Mouse (Mus musculus) layer of hippocampus, adult 2 months (tissue): ENCODE measurements at regions not wholly inside any gene's neighbourhood (a gene's known extent, or its start where the extent isn't known, plus 50 kb on each side); places are given as distances from the start of the nearest gene placed in this dataset.

Source experiments
- DNase-seq, 2 experiments: peaks; one replicate each; pipeline ENCODE4 v3.0.0; 2022; ENCODE audit warnings: low spot score in 2 of 2
- H3K27ac ChIP-seq: fragments of 200-600 bp; 2 replicates; pipeline ENCODE4 v1.8.1; 2022
- H3K4me3 ChIP-seq: fragments of 200-600 bp; 2 replicates; pipeline ENCODE4 v1.8.1; 2022; ENCODE audit warnings: mild to moderate bottlenecking
- CTCF ChIP-seq: fragments of 200-600 bp; conservative IDR thresholded peaks from 2 replicates; pipeline ENCODE4 v1.8.1; 2022; ENCODE audit warnings: antibody characterized with exemption, mild to moderate bottlenecking, moderate library complexity

GRCm38 (mm10) chr8:81069080-81069840 is 54.5 kb upstream of the Usp38 start:
- peak in 1 of 2 experiments; percentile 7 for DNase-seq
- H3K27ac ChIP-seq: no peak overlapping the region
- no peak overlapping the region for H3K4me3 ChIP-seq
- TF ChIP-seq CTCF: no peak

DNA sequence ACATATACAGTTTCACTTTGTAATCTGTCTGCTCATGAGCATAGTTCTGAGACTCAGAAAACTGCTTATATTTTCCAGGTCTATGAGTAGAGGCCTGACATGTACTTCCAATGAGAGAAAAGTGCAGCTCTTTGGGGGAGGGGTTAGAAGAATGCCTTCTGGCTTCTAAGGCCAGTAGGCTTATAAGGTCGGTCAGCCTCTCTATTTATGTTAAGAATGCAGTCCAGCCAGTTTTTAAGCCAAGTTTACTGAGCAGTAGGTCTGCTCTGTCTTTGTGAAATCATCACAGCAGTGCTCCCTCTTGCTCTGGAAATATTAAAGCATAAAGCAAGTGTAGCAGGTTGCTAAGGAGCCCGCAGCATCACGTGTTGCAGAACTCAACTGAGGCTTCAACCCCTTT is 53.8 kb upstream of the Usp38 start:
- TF ChIP-seq CTCF: no peak
- Histone ChIP-seq H3K27ac (no peak overlapping the region), H3K4me3 (no peak overlapping the region)
- DNase-seq: no peak

- Histone ChIP-seq H3K4me3 (no peak overlapping the region), H3K27ac (no peak overlapping the region)
- no peak for DNase-seq
- TF ChIP-seq CTCF: no peak
These were observed 52.0 kb upstream of the Usp38 start for GRCm38 (mm10) chr8:81066765-81067164.
